Mouse (Mus musculus) cortical plate, adult 2 months (tissue): ENCODE results near the gene Zbtb18. TPM values are rescaled to one million over a fixed set of nuclear protein-coding genes. Genes with fewer than 3 reads are reported as not detected.

Experiments
- H3K27ac ChIP-seq: fragments of 200-500 bp; 2 replicates; pipeline ENCODE4 v1.5.1; 2012; ENCODE audit warnings: low read length, control low read depth, inconsistent platforms; ENCODE audit not compliant: insufficient read depth
- H3K4me1 ChIP-seq: fragments of 200-500 bp; 2 replicates; pipeline ENCODE4 v1.6.1; 2011; ENCODE audit warnings: low read length; ENCODE audit not compliant: control insufficient read depth, insufficient read depth
- H3K4me3 ChIP-seq: fragments of 200-500 bp; 2 replicates; pipeline ENCODE4 v1.5.1; 2011; ENCODE audit warnings: mild to moderate bottlenecking, low read length, control low read depth; ENCODE audit not compliant: insufficient read depth
- CTCF ChIP-seq: fragments of 200-500 bp; IDR thresholded peaks from 2 replicates; pipeline ENCODE4 v1.5.1; 2011; ENCODE audit warnings: mild to moderate bottlenecking, control low read depth, low read length; ENCODE audit not compliant: insufficient read depth; ENCODE audit errors: extremely low read depth
- POLR2A ChIP-seq: fragments of 200-500 bp; IDR thresholded peaks from 2 replicates; pipeline ENCODE4 v1.6.1; 2011; ENCODE audit warnings: mild to moderate bottlenecking, low read length, control low read depth; ENCODE audit not compliant: insufficient read depth; ENCODE audit errors: extremely low read depth
- polyA plus RNA-seq: library from polyadenylated mRNA; depleted of rRNA; stranded (reverse); fragments of >200 nt; gene quantifications from 2 replicates; pipeline ENCODE4 v1.2.3, GENCODE M21; 2012; rRNA removed

The Zbtb18 gene
- 105 and 117 TPM in 2 replicates for polyA plus RNA-seq

- TF ChIP-seq POLR2A, result no peak
- TF ChIP-seq CTCF, result no peak
- H3K4me1 ChIP-seq, result peaks cover 1% of the 10 kb centered on the region; the same call in 1 of the 2 replicates
- peak within 1 kb of the TSS; percentile 96 for H3K4me3 ChIP-seq
- peak within 1 kb of the TSS; percentile 94 for H3K27ac ChIP-seq
Measured at GRCm38 (mm10) chr1:177442196-177442808, at the start of gene Zbtb18. Gene Zbtb18 (plus strand): TSS chr1:177442351.

DNA sequence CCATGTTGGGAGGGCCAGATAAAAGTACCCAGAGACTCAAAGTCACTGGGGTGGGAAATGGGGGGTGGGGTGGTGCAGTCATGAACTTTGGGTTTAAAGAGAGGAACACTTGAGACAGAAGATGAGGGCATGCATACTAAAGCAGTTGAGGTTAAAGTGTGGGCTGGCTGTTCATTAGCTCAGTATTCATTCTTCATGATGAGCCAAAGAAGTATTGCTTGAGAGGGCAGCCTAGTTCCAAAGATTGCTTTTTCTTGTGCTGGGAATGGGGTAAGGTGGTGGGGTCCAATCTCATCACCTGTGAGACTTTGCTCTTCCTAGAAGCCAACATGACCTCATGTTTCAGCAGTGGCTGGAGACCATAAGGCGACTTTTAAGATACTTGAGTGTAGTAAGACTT is 44.7 kb upstream of the Zbtb18 start:
- TF ChIP-seq CTCF (no peak), POLR2A (no peak)
- no peaks in the 10 kb centered on the region for H3K4me1 ChIP-seq
- no peak overlapping the region for H3K27ac ChIP-seq
- no peak overlapping the region for H3K4me3 ChIP-seq

DNA sequence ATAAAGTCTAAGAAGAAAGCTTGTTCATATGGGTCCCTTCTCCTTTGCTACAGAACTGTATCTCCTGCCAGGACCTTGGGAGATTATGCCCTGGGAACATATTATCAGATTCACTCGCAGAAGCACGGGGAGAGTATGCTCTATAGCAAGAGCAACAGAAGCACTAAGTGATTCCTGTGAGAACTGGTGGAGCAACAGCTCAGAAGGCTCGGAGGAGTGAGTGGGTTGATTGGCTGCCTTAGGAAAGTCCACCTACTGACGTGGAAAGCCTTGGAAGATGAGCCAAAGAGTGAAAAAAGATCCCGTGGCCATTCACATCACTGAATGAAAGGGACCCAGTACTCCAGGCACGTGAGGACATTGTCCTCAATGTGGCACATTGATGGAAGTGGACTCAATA is 37.0 kb upstream of the Zbtb18 start:
- TF ChIP-seq CTCF (no peak), POLR2A (no peak)
- Histone ChIP-seq H3K27ac (no peak overlapping the region), H3K4me3 (no peak overlapping the region), H3K4me1 (no peaks in the 10 kb centered on the region)

DNA sequence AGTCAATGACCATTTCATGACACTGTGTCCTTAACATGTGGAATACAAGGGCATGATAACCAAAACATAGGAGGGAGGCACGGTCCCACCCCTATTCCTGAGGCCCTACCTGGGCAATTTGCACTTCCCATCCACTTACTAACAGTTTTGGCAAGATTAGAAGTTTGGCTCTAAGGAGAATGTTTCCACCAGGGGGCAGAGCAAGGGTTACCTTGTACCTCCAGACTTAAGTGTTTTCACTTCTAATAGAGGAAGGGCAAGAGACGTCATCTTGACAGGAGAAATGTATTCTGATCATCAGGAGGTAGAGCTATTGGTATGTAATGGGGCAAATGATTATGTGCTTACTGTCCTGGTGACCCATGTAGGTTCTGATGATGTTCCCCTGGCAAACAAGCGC is 33.5 kb upstream of the Zbtb18 start:
- Histone ChIP-seq H3K4me3 (no peak overlapping the region), H3K4me1 (peaks cover 4% of the 10 kb centered on the region), H3K27ac (no peak overlapping the region)
- TF ChIP-seq POLR2A, result no peak
- 0 out of 2 replicates have a peak, but pooled peaks have one; percentile 14 for TF ChIP-seq CTCF

- peaks cover 4% of the 10 kb centered on the region for H3K4me1 ChIP-seq
- H3K4me3 ChIP-seq, result no peak overlapping the region
- H3K27ac ChIP-seq, result no peak overlapping the region
- TF ChIP-seq CTCF, result no peak
- TF ChIP-seq POLR2A, result no peak
Measured at GRCm38 (mm10) chr1:177410769-177411348, 31.3 kb upstream of the Zbtb18 start.

GRCm38 (mm10) chr1:177411359-177412358 is 30.5 kb upstream of the Zbtb18 start:
- H3K27ac ChIP-seq, result no peak overlapping the region

GRCm38 (mm10) chr1:177419331-177419730 is 22.8 kb upstream of the Zbtb18 start:
- TF ChIP-seq CTCF (no peak), POLR2A (no peak)
- Histone ChIP-seq H3K27ac (no peak overlapping the region), H3K4me3 (no peak overlapping the region), H3K4me1 (no peaks in the 10 kb centered on the region)

More at GRCm38 (mm10) chr1:177411359-177412358, 30.5 kb upstream of the Zbtb18 start:
- no peak for TF ChIP-seq CTCF
- TF ChIP-seq POLR2A, result no peak
- Histone ChIP-seq H3K4me1 (peaks cover 4% of the 10 kb centered on the region), H3K4me3 (no peak overlapping the region)

- TF ChIP-seq CTCF (peak; percentile 37), POLR2A (no peak)
- Histone ChIP-seq H3K4me3 (no peak overlapping the region), H3K4me1 (no peaks in the 10 kb centered on the region), H3K27ac (no peak overlapping the region)
Measured at GRCm38 (mm10) chr1:177420126-177420525, 22.0 kb upstream of the Zbtb18 start.

GRCm38 (mm10) chr1:177427862-177428261 is 14.3 kb upstream of the Zbtb18 start:
- no peak overlapping the region for H3K4me3 ChIP-seq
- no peak overlapping the region for H3K27ac ChIP-seq
- TF ChIP-seq POLR2A, result no peak
- no peak for TF ChIP-seq CTCF
- H3K4me1 ChIP-seq, result no peaks in the 10 kb centered on the region
